Mouse (Mus musculus) myocyte (in vitro differentiated cells): ENCODE measurements around the gene Edc4.

Experiments
- CEBPB ChIP-seq: IDR thresholded peaks from 2 replicates; pipeline ENCODE4 v1.6.1; 2011; ENCODE audit warnings: mild to moderate bottlenecking, moderate library complexity; ENCODE audit not compliant: poor library complexity, insufficient read depth, severe bottlenecking
- MAX ChIP-seq: IDR thresholded peaks from one replicate; pipeline ENCODE4 v1.6.1; 2011; ENCODE audit warnings: low read depth, mild to moderate bottlenecking, control low read depth
- POLR2AphosphoS2 ChIP-seq: IDR thresholded peaks from one replicate; pipeline ENCODE4 v1.6.1; 2011; ENCODE audit warnings: low read depth, control low read depth; ENCODE audit not compliant: insufficient read length
- TCF12 ChIP-seq: IDR thresholded peaks from one replicate; pipeline ENCODE4 v1.6.1; 2011; ENCODE audit warnings: mild to moderate bottlenecking, control low read depth; ENCODE audit not compliant: poor library complexity, insufficient read depth, severe bottlenecking
- TCF3 ChIP-seq: IDR thresholded peaks from one replicate; pipeline ENCODE4 v1.6.1; 2011; ENCODE audit warnings: low read depth, control low read depth; ENCODE audit not compliant: insufficient read length
- USF1 ChIP-seq: IDR thresholded peaks from one replicate; pipeline ENCODE4 v1.6.1; 2011; ENCODE audit warnings: low read depth, mild to moderate bottlenecking, control low read depth, moderate library complexity

DNA sequence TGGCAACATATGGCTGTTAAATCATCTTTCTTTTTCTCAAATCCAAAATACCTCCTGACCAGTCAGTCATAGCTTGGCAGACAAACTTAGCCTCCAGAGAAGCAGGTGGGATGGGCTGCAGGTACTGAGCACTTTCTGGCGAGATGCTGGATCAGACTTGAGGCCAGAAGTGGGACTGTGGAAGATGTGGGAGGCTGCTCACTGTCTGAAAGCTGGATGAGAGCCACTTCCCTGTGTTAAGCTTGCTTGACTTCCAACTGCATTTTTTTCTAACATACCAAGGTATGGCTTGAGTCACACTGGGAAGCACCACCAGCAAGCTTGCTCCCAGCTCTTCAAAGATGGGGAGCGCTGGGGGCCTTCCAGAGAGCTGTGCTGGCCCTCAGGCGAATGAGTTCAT, 44.4 kb downstream of the Edc4 start:
- TF ChIP-seq POLR2AphosphoS2 (no peak), CEBPB (no peak), TCF12 (no peak), MAX (no peak), TCF3 (no peak), USF1 (no peak)
